Mouse (Mus musculus): ENCODE measurements around the gene Stxbp3. TPM values are rescaled to one million over a fixed set of nuclear protein-coding genes. Genes with fewer than 3 reads are reported as not detected.

Stxbp3 gene
- polyA plus RNA-seq, 1 experiment from 2014 or later = 44.0 TPM

DNA sequence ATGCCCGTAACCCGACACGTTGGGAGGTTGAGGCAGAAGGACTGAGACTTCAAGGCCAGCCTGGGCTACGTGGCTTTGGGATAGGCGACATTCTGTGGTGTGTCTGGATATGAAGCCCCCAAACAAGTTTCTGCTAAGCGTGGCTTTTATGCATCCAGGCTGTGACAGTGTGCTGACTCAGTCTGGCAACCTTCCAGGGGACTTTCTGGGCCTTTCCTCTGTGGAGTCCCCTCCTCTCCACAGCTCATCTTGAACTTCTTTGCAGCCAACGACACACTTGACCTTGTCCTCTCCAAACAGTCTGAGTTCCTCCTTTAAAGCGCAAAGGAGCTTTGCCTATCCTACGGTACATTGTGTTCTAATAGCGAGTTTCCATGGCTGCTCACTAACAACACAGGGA, 15.5 kb upstream of the Stxbp3 start:
- 51% methylated on average over 10 of the region's 10 CpGs for WGBS
- Histone ChIP-seq H3K4me3 (replicated peaks) (no peak overlapping the region), H3K9ac (no peak overlapping the region; the same call in 1 of the 2 replicates), H3K9me3 (replicated peaks) (no peaks in the 10 kb centered on the region), H3K4me2 (replicated peaks) (no peak overlapping the region), H3K27ac (replicated peaks) (peak overlapping the region; percentile 76), H3K4me1 (peaks cover 49% of the 10 kb centered on the region), H3K27me3 (no peaks in the 10 kb centered on the region), H3K36me3 (no peaks in the 10 kb centered on the region)
- ATAC-seq (ENCODE audit: insufficient number of reproducible peaks, low FRiP score, low TSS enrichment, low read depth) = no peak

DNA sequence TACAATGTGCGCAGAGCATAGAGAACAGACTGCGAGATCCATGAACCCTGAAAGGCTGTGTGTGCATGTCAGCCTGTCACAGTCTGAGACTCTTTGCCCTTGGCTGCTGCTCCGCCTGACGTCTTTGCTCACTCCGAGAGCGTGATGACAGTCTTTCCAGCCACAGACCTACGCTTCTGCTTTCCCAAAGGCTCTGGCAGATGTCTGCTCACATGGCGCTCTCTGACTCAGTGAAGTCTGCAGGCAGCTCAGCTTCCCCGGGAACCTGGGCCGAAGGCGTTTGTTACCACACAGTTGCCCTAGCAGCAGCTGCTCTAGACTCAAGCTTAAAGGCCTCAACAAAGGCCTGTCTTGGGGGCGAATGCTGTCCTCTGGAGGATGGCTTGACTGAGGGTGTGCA, 15.0 kb upstream of the Stxbp3 start:
- Histone ChIP-seq H3K4me2 (replicated peaks) (no peak overlapping the region), H3K4me1 (peaks cover 49% of the 10 kb centered on the region), H3K9me3 (replicated peaks) (no peaks in the 10 kb centered on the region), H3K27ac (replicated peaks) (peak overlapping the region; percentile 76), H3K27me3 (no peaks in the 10 kb centered on the region), H3K4me3 (replicated peaks) (no peak overlapping the region), H3K9ac (no peak overlapping the region), H3K36me3 (no peaks in the 10 kb centered on the region)
- ATAC-seq (ENCODE audit: insufficient number of reproducible peaks, low FRiP score, low TSS enrichment, low read depth) = peak; percentile 36; the same call in 1 of the 2 replicates
- 30% methylated on average over 12 of the region's 12 CpGs for WGBS

DNA sequence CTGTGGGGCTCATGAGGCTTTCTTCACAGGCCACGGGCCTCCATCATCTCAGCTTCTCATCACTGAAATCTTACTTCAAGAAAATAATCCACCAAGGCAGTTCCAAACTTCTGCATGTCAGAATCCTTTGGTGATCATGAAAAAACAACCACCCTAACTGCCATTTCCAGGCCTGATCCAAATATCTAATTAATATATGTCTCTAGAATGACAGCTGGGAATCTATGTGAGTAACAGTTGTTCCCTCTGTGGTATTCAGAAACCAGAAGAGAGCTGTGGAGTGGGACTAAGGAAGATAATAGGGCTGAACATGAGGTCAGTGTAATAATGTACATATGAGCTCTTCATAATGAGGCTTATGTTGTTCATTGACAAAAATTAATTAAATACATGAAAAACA, 12.9 kb upstream of the Stxbp3 start:
- ATAC-seq (ENCODE audit: insufficient number of reproducible peaks, low FRiP score, low TSS enrichment, low read depth) = no peak
- Histone ChIP-seq H3K4me3 (replicated peaks) (no peak overlapping the region), H3K4me2 (replicated peaks) (no peak overlapping the region), H3K27me3 (no peaks in the 10 kb centered on the region), H3K9ac (no peak overlapping the region), H3K36me3 (no peaks in the 10 kb centered on the region), H3K27ac (replicated peaks) (no peak overlapping the region), H3K9me3 (replicated peaks) (no peaks in the 10 kb centered on the region), H3K4me1 (peaks cover 34% of the 10 kb centered on the region)
- 79% methylated on average over 1 of the region's 1 CpGs for WGBS

DNA sequence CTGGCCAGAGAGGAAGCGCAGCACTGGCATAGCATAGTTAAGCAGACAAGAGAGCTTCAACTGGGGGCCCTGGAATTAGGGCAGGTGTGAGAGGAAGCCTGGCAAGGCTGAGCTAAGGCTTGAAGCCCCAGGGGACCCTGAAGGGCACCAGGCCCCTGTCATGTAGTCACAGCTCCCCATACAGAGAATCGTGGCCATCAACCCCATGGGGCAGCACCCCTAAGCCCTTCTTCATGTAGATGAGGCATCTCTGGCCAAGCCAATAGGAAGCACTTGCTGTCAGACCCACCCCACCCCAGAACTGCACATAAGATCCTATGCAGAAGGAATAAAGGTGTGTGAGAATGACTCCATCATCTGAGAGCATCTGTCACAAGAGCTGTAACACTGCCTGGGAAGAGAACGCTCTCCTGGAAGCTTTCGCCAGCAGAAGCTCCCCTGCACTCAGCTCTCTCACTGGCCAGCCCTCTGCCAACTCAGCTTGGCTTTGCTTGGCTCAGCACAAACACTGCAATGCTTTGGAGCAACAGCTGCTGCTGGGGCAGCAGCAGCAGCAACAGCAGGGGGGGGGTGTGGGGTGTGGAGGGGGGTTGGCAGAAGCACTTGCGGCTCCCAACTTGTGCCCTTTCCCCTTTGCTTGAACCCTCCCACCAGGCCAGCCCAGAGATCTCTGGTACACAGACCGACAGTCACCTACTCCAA, 11.8 kb upstream of the Stxbp3 start:
- no peaks in the 10 kb centered on the region for H3K36me3 ChIP-seq
- no peak overlapping the region for H3K9ac ChIP-seq
- H3K27me3 ChIP-seq = no peaks in the 10 kb centered on the region
- no peak for ATAC-seq (ENCODE audit: insufficient number of reproducible peaks, low FRiP score, low TSS enrichment, low read depth)
- no peaks in the 10 kb centered on the region for H3K9me3 ChIP-seq (replicated peaks)
- H3K27ac ChIP-seq (replicated peaks) = no peak overlapping the region
- H3K4me2 ChIP-seq (replicated peaks) = no peak overlapping the region
- H3K4me1 ChIP-seq = peaks cover 27% of the 10 kb centered on the region
- no peak overlapping the region for H3K4me3 ChIP-seq (replicated peaks)
- WGBS = 60% methylated on average over 6 of the region's 6 CpGs

DNA sequence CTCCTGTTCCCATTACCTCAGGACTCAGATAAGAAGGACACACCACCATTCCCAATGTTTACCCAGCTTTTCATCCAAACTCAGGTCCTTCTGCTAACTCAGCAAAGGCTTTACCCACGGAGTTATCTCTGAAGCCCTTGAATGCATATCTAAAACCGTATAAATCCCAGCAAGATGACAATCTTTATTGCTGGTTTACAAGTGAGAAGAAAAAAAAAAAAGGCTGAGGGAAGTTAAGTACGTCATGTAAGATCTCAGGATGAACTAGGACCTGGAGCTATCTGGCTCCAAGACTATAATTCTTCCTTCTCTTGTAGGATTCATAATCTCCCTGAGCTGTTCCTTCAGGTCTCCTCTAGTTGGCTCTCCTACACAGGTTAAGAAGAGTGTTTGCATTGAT, 11.2 kb upstream of the Stxbp3 start:
- H3K4me1 ChIP-seq = peaks cover 21% of the 10 kb centered on the region
- no peak overlapping the region for H3K4me3 ChIP-seq (replicated peaks)
- 62% methylated on average over 3 of the region's 3 CpGs for WGBS
- H3K4me2 ChIP-seq (replicated peaks) = no peak overlapping the region
- no peak overlapping the region for H3K9ac ChIP-seq
- H3K27me3 ChIP-seq = no peaks in the 10 kb centered on the region
- H3K9me3 ChIP-seq (replicated peaks) = no peaks in the 10 kb centered on the region
- H3K27ac ChIP-seq (replicated peaks) = no peak overlapping the region
- no peak for ATAC-seq (ENCODE audit: insufficient number of reproducible peaks, low FRiP score, low TSS enrichment, low read depth)
- H3K36me3 ChIP-seq = no peaks in the 10 kb centered on the region

DNA sequence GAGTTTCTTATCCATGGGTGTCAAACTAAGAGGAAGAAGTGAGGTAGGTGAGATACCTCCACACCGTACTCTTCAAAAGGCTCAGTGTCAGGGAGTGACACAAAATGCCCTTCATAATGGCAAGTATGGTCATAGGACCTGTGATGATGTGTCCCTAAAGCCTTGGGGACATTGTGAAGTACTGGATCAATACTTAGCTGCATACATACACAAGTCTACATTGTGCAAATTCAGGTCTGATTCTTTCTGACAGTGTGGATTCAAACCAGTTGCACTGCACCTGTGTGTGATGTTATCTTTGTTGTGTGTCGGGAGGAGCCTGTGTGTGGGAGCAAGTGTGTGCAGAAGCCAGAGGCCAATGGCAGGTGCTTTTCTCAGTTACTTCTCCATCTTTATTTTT, 10.7 kb upstream of the Stxbp3 start:
- H3K27me3 ChIP-seq = no peaks in the 10 kb centered on the region
- H3K9ac ChIP-seq = no peak overlapping the region
- no peaks in the 10 kb centered on the region for H3K36me3 ChIP-seq
- no peak overlapping the region for H3K4me3 ChIP-seq (replicated peaks)
- WGBS = 86% methylated on average over 2 of the region's 2 CpGs
- H3K27ac ChIP-seq (replicated peaks) = no peak overlapping the region
- H3K4me1 ChIP-seq = peaks cover 16% of the 10 kb centered on the region
- no peak overlapping the region for H3K4me2 ChIP-seq (replicated peaks)
- ATAC-seq (ENCODE audit: insufficient number of reproducible peaks, low FRiP score, low TSS enrichment, low read depth) = no peak
- H3K9me3 ChIP-seq (replicated peaks) = no peaks in the 10 kb centered on the region

DNA sequence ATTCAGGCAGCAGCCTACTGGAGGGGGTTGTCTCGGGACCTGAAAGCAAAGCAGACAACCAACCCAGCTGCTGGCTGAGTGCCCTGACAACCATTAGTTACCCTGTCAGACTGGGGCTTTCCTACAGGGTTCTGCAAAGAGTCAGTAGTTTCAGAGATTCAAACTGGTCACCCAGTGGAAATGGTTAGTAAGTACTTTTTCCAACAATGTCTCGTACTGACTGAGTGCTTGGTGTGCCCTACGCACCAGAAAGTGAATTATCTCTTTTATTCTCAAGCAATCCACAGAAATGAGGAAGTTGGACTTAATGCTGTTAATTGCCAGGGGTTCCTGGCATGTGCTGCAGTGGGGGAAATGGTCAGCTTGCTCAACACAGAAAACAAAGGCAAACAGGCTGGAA, 10.2 kb upstream of the Stxbp3 start:
- no peaks in the 10 kb centered on the region for H3K27me3 ChIP-seq
- H3K4me3 ChIP-seq (replicated peaks) = no peak overlapping the region
- ATAC-seq (ENCODE audit: insufficient number of reproducible peaks, low FRiP score, low TSS enrichment, low read depth) = no peak
- 48% methylated on average over 3 of the region's 3 CpGs for WGBS
- H3K36me3 ChIP-seq = no peaks in the 10 kb centered on the region
- no peak overlapping the region for H3K27ac ChIP-seq (replicated peaks)
- H3K9ac ChIP-seq = no peak overlapping the region
- no peak overlapping the region for H3K4me2 ChIP-seq (replicated peaks)
- H3K9me3 ChIP-seq (replicated peaks) = no peaks in the 10 kb centered on the region
- H3K4me1 ChIP-seq = peaks cover 11% of the 10 kb centered on the region

DNA sequence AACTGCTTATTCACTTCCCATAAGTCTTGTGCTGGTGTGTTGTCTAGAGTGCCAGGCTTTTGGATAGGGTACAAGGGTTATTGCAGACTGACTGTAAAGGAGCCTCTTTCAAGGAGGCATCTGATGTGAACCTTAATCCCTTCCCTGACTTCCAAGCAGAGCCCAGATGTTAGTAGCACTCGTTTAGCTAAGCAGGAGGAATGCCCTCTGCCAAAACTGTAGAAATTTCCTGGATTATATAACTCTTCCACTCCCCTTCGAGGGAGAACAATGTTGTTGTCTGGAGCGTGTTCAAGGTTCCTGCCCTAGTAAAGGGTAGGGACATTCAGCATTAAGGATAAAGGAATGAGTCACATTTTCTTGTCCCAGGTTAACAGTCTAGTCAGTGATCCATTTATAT, 6.3 kb upstream of the Stxbp3 start:
- no peak for ATAC-seq (ENCODE audit: insufficient number of reproducible peaks, low FRiP score, low TSS enrichment, low read depth)
- Histone ChIP-seq H3K27ac (replicated peaks) (no peak overlapping the region), H3K36me3 (no peaks in the 10 kb centered on the region), H3K27me3 (no peaks in the 10 kb centered on the region), H3K9me3 (replicated peaks) (no peaks in the 10 kb centered on the region), H3K4me3 (replicated peaks) (no peak overlapping the region), H3K4me2 (replicated peaks) (no peak overlapping the region), H3K9ac (no peak overlapping the region), H3K4me1 (no peaks in the 10 kb centered on the region)
- 61% methylated on average over 3 of the region's 3 CpGs for WGBS

DNA sequence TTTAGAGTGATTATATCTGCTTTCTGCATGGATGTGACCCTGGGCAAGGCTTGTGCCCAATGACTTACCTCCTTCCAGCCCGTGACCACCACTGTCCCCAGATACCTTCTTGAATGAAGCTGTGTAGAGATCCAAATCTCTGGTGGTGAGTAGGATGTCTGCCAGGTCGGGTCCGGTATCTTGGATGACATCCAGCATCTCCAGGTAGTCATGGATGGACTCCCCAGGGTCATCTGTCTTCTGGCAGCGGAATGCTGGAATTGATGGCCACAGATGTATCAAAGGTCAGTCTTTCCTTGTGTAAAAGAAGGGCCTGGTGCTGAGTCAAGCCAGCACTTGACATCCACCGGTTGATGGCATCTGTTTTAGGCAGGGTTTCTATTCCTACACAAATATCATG, 4.2 kb upstream of the Stxbp3 start:
- Histone ChIP-seq H3K36me3 (no peaks in the 10 kb centered on the region), H3K4me1 (no peaks in the 10 kb centered on the region), H3K9ac (no peak overlapping the region), H3K27me3 (no peaks in the 10 kb centered on the region), H3K4me2 (replicated peaks) (no peak overlapping the region), H3K27ac (replicated peaks) (no peak overlapping the region), H3K9me3 (replicated peaks) (no peaks in the 10 kb centered on the region), H3K4me3 (replicated peaks) (no peak overlapping the region)
- 82% methylated on average over 5 of the region's 5 CpGs for WGBS
- ATAC-seq (ENCODE audit: insufficient number of reproducible peaks, low FRiP score, low TSS enrichment, low read depth) = no peak

DNA sequence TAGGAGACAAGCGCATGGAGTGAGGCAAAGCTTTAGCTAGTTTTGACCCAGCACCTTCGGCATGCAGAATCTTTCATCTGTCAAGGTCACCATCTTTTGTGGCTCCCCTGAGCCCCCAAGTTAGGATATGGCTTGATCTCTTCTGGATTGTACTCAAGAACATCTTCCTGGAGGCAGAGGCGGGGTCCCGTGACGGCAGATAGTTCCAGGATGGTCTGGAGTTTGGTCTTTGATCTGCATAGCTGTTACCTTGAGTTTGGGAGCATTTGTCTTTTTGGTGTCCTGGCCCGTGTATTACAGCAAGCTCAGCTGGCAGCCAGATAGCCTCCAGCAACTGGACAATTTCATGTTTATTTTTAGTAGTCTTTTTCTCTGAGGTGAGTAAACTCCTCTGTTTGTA, 3.7 kb upstream of the Stxbp3 start:
- Histone ChIP-seq H3K9me3 (replicated peaks) (no peaks in the 10 kb centered on the region), H3K4me3 (replicated peaks) (no peak overlapping the region), H3K36me3 (no peaks in the 10 kb centered on the region), H3K9ac (no peak overlapping the region), H3K4me1 (peaks cover 2% of the 10 kb centered on the region), H3K27ac (replicated peaks) (no peak overlapping the region), H3K4me2 (replicated peaks) (no peak overlapping the region), H3K27me3 (no peaks in the 10 kb centered on the region)
- no peak for ATAC-seq (ENCODE audit: insufficient number of reproducible peaks, low FRiP score, low TSS enrichment, low read depth)
- WGBS = 78% methylated on average over 6 of the region's 6 CpGs

DNA sequence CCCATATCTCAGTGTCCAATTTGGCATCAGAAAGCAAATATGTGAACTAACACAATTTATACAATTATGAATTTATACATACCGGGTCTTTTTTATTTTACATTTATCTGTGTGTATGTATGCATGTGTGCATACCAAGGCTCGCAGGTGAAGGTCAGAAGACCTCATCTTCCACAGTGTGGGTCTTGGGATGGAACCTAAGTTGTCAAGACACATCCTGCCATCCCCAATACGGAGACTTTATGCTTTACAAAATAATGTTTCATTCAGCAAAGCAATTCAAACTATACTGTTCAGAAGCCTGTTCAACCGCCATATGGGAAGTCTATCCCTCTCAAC, 359 bp upstream of the Stxbp3 start:
- 53% methylated on average over 4 of the region's 4 CpGs for WGBS
- Histone ChIP-seq H3K4me3 (replicated peaks) (peak overlapping the region; percentile 68; the same call in 1 of the 2 replicates), H3K27me3 (no peaks in the 10 kb centered on the region), H3K27ac (replicated peaks) (no peak overlapping the region), H3K9me3 (replicated peaks) (no peaks in the 10 kb centered on the region), H3K4me2 (replicated peaks) (peak overlapping the region; percentile 59; the same call in 1 of the 2 replicates), H3K36me3 (no peaks in the 10 kb centered on the region), H3K4me1 (peaks cover 13% of the 10 kb centered on the region), H3K9ac (no peak overlapping the region)
- no peak; the same call in 1 of the 2 replicates for ATAC-seq (ENCODE audit: insufficient number of reproducible peaks, low FRiP score, low TSS enrichment, low read depth)

DNA sequence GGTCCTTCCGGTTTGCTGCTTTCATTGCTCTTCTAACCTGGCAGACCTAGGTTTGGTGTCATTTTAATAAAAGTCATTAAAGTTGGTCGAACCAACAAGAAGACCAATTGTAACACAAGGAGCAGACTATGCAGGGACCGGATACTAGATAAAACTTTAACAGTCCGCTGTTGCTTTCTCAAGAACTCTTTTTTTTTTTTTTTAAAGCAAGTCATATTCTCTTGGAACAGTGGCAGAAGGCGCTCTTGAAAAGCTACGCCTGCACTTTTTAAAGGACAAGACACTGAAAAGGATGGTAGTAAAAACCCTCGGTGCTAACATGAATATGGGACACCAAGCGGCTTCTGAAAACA, 703 bp downstream of the Stxbp3 start:
- no peaks in the 10 kb centered on the region for H3K27me3 ChIP-seq
- no peak for ATAC-seq (ENCODE audit: insufficient number of reproducible peaks, low FRiP score, low TSS enrichment, low read depth)
- WGBS = 3% methylated on average over 8 of the region's 8 CpGs
- H3K9ac ChIP-seq = peak overlapping the region; percentile 68
- H3K4me2 ChIP-seq (replicated peaks) = peak overlapping the region; percentile 59
- no peaks in the 10 kb centered on the region for H3K9me3 ChIP-seq (replicated peaks)
- peak overlapping the region; percentile 92 for H3K27ac ChIP-seq (replicated peaks)
- peaks cover 13% of the 10 kb centered on the region for H3K4me1 ChIP-seq
- H3K4me3 ChIP-seq (replicated peaks) = peak overlapping the region; percentile 68
- no peaks in the 10 kb centered on the region for H3K36me3 ChIP-seq
